Mouse (Mus musculus): ENCODE data around the gene Dph2. TPM values are rescaled to one million over a fixed set of nuclear protein-coding genes. Genes with fewer than 3 reads are reported as not detected.

Gene Dph2
- polyA plus RNA-seq, 1 experiment from 2014 or later = 23.6 TPM

GRCm38 (mm10) chr4:117918261-117918660, 26.4 kb upstream of the Dph2 start:
- WGBS = 69% methylated on average over 3 of the region's 3 CpGs
- H3K9me3 ChIP-seq = no peaks in the 10 kb centered on the region
- no peaks in the 10 kb centered on the region for H3K36me3 ChIP-seq

DNA sequence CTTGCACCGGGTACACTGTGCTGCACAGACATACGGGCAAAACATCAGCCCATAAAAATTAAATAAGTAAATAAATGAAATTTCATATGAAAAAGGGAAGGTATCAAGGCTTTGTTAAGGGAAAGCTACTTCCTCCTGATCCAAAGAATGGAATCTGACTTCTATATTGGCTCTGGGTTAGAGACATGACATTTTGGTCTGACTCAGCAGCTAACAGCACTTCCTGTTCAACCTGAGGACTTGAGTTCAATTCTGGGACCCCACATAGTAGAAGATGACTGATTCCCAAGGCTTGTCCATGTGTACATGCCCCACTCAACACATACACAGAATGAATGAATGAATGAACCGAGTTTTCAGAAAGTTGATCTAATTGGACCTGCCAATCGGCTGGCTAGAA, 26.0 kb upstream of the Dph2 start:
- Histone ChIP-seq H3K27ac (replicated peaks) (no peak overlapping the region), H3K27me3 (no peaks in the 10 kb centered on the region), H3K4me3 (no peak overlapping the region), H3K9me3 (no peaks in the 10 kb centered on the region), H3K36me3 (no peaks in the 10 kb centered on the region), H3K4me2 (no peak overlapping the region), H3K9ac (no peak overlapping the region), H3K4me1 (replicated peaks) (peaks cover 24% of the 10 kb centered on the region)
- 95% methylated on average over 4 of the region's 4 CpGs for WGBS
- no peak for ATAC-seq (ENCODE audit: low FRiP score, low read depth)

More at GRCm38 (mm10) chr4:117918261-117918660, 26.4 kb upstream of the Dph2 start:
- Histone ChIP-seq H3K27ac (replicated peaks) (no peak overlapping the region), H3K4me3 (no peak overlapping the region), H3K27me3 (no peaks in the 10 kb centered on the region), H3K4me2 (no peak overlapping the region), H3K4me1 (replicated peaks) (peaks cover 19% of the 10 kb centered on the region), H3K9ac (no peak overlapping the region)
- ATAC-seq (ENCODE audit: low FRiP score, low read depth) = no peak

- H3K4me3 ChIP-seq = no peak overlapping the region
- H3K36me3 ChIP-seq = no peaks in the 10 kb centered on the region
- no peaks in the 10 kb centered on the region for H3K27me3 ChIP-seq
- ATAC-seq (ENCODE audit: low FRiP score, low read depth) = no peak
- H3K9me3 ChIP-seq = no peaks in the 10 kb centered on the region
- H3K4me1 ChIP-seq (replicated peaks) = peaks cover 28% of the 10 kb centered on the region
- WGBS = 95% methylated on average over 4 of the region's 4 CpGs
- H3K9ac ChIP-seq = no peak overlapping the region
- no peak overlapping the region for H3K4me2 ChIP-seq
- H3K27ac ChIP-seq (replicated peaks) = no peak overlapping the region
These were observed 25.6 kb upstream of the Dph2 start for GRCm38 (mm10) chr4:117917402-117917801.

GRCm38 (mm10) chr4:117916386-117916785, 24.6 kb upstream of the Dph2 start:
- H3K27ac ChIP-seq (replicated peaks) = no peak overlapping the region
- ATAC-seq (ENCODE audit: low FRiP score, low read depth) = no peak
- no peak overlapping the region for H3K4me3 ChIP-seq
- H3K27me3 ChIP-seq = no peaks in the 10 kb centered on the region
- peaks cover 7% of the 10 kb centered on the region for H3K36me3 ChIP-seq
- no peak overlapping the region for H3K9ac ChIP-seq
- H3K4me1 ChIP-seq (replicated peaks) = peaks cover 38% of the 10 kb centered on the region
- peak overlapping the region; percentile 97; the same call in 1 of the 2 replicates for H3K4me2 ChIP-seq
- no peaks in the 10 kb centered on the region for H3K9me3 ChIP-seq
- 84% methylated on average over 5 of the region's 5 CpGs for WGBS

DNA sequence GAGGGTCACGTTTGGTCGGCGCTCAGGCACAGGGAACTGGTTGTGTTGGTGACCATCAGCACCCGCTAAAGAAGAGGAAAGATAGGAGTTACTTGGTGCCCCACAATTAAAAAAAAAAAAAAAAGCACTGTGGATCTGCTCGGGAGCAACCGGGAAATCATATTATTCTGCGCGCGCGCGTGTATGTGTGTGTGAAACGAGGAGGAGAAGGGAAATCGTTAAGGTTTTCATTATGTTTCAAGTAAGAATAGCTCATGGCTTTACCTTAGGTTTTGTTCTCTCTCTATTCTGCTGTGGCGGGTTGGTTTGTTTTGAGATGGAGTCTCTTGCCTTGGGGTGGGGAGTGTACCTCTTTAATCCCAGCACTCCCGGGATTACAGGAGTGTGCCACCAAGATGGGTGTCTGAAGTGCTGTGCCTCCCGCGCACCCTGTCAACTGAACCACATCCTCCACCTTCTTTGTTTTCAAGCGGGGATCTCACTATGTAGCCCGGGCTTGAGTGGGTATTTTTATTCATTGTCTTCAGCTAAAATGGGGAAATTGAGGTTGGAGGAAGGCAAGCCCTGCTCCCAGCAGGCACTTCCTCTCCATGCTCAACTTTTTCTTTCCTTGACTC, 23.8 kb upstream of the Dph2 start:
- Histone ChIP-seq H3K4me2 (peak overlapping the region; percentile 97), H3K9ac (peak overlapping the region; percentile 87), H3K27me3 (no peaks in the 10 kb centered on the region), H3K9me3 (no peaks in the 10 kb centered on the region), H3K27ac (replicated peaks) (peak overlapping the region; percentile 89), H3K36me3 (peaks cover 13% of the 10 kb centered on the region), H3K4me3 (peak overlapping the region; percentile 72), H3K4me1 (replicated peaks) (peaks cover 46% of the 10 kb centered on the region)
- no peak; the same call in 1 of the 2 replicates for ATAC-seq (ENCODE audit: low FRiP score, low read depth)
- 3% methylated on average over 19 of the region's 19 CpGs for WGBS

DNA sequence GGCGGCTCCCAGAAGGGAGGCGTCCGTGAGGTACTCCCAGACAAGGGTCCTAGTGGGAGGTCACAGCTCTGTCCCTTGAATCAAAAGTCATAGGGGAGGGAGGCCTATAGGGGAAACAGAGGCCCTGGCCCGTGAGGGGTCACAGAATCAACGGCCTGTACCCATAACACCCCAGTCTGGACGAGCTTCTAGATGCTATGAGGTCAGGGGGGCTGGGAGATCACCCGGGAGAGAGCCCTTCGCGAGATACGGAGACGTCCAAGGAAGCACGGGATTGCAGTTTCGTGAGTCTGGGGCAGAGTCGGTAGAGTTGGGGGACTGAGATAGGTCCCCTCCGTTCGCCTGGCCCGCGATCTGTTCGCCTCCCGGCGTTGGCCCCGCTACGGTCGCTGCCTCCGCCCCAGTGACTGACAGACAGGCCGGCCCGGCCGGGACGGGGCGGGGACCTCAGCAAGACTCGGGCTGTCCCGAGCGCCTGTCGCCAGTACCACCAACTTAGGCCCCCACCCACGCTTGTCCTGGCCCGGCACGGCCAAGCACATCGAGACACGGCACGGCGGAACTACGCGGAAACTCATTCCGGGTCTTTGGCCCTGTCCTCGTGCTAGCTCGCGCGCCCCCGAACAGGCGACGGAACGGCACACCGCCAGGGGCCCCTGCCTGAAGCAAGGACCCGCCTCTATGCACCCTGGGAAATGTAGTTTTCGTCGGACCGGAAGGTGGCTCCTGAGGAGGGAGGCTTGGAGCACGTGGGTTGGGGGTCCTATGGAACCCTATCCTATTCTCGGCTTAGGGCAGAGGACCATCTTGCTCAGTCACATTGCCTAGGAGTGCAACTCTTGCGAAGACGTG, 23.0 kb upstream of the Dph2 start, which contains the start of gene Ipo13:
Gene Ipo13 (minus strand): TSS at position 409 of the 852 bp plus-strand sequence.
- Histone ChIP-seq H3K36me3 (peaks cover 13% of the 10 kb centered on the region), H3K4me3 (peak within 1 kb of the TSS; percentile 72), H3K9me3 (no peaks in the 10 kb centered on the region), H3K27ac (replicated peaks) (peak within 1 kb of the TSS; percentile 89), H3K4me1 (replicated peaks) (peaks cover 54% of the 10 kb centered on the region), H3K27me3 (no peaks in the 10 kb centered on the region), H3K4me2 (peak within 1 kb of the TSS; percentile 97), H3K9ac (peak within 1 kb of the TSS; percentile 87)
- ATAC-seq (ENCODE audit: low FRiP score, low read depth) = peak; percentile 95
- under 1% methylated on average over 48 of the region's 61 CpGs for WGBS

DNA sequence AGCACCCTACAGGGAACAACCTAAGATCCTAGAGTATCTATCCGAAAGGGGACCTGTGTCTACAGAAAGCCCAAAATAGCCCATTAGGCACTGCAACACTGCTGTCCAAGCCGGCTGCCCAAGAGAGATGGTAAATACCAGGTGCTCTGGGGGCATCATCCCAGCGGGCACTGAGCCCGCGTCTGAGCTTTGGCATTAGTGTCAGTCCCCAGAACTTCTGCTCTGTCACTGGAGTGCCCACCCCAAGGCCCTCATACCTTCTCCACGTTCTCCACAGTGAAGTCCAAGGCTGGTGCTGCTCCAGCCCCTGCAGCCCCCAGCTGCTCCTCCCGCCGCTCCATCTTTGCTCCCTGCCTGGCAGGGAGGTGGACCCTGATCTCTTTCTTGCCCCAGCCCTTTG, 22.2 kb upstream of the Dph2 start:
- peak overlapping the region; percentile 97 for H3K4me2 ChIP-seq
- H3K27me3 ChIP-seq = no peaks in the 10 kb centered on the region
- WGBS = 11% methylated on average over 8 of the region's 8 CpGs
- H3K36me3 ChIP-seq = peaks cover 13% of the 10 kb centered on the region
- ATAC-seq (ENCODE audit: low FRiP score, low read depth) = peak; percentile 0; the same call in 1 of the 2 replicates
- no peaks in the 10 kb centered on the region for H3K9me3 ChIP-seq
- peak overlapping the region; percentile 72 for H3K4me3 ChIP-seq
- H3K27ac ChIP-seq (replicated peaks) = 0 out of 2 replicates have a peak overlapping the region, but pooled peaks have one; percentile 6
- peaks cover 62% of the 10 kb centered on the region for H3K4me1 ChIP-seq (replicated peaks)
- H3K9ac ChIP-seq = peak overlapping the region; percentile 87

GRCm38 (mm10) chr4:117913421-117913820, 21.6 kb upstream of the Dph2 start:
- peak overlapping the region; percentile 97 for H3K4me2 ChIP-seq
- H3K4me1 ChIP-seq (replicated peaks) = peaks cover 68% of the 10 kb centered on the region
- no peaks in the 10 kb centered on the region for H3K9me3 ChIP-seq
- H3K27ac ChIP-seq (replicated peaks) = no peak overlapping the region; the same call in 1 of the 2 replicates
- H3K4me3 ChIP-seq = peak overlapping the region; percentile 72
- H3K9ac ChIP-seq = peak overlapping the region; percentile 87
- ATAC-seq (ENCODE audit: low FRiP score, low read depth) = no peak
- peaks cover 13% of the 10 kb centered on the region for H3K36me3 ChIP-seq
- no peaks in the 10 kb centered on the region for H3K27me3 ChIP-seq
- WGBS = 38% methylated on average over 3 of the region's 3 CpGs

DNA sequence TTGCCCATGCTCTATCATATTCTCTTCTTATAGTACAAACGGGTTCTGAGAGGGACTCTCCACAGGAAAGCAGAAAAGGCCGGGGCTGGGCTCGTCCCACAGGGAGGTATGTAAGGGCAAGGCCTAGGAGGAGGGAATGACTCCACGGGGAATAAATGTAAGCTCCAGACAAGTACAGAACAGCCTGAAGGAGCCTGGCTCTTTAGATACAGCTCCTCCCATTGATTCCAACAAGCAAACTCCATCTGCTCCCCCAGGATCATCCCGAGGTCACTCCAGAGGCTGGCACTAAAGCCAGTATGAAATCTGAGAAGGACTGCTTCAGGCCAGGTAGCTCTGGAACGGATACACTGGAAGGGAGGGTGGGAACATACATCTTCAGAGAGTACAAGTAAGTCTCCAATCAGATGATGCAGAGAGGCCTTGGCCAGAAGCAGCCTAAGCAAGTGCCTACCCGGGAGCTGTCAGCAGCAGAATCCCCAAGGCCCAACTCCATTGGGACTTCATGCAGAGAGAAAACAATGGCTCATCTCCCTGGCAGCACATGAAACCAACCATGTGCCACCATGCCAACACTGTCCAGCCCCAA, 20.9 kb upstream of the Dph2 start:
- no peak for ATAC-seq (ENCODE audit: low FRiP score, low read depth)
- H3K27ac ChIP-seq (replicated peaks) = no peak overlapping the region
- H3K4me3 ChIP-seq = peak overlapping the region; percentile 72
- H3K9ac ChIP-seq = peak overlapping the region; percentile 87; the same call in 1 of the 2 replicates
- WGBS = 54% methylated on average over 7 of the region's 7 CpGs
- H3K4me2 ChIP-seq = peak overlapping the region; percentile 97
- H3K9me3 ChIP-seq = no peaks in the 10 kb centered on the region
- H3K36me3 ChIP-seq = peaks cover 13% of the 10 kb centered on the region
- no peaks in the 10 kb centered on the region for H3K27me3 ChIP-seq
- peaks cover 74% of the 10 kb centered on the region for H3K4me1 ChIP-seq (replicated peaks)

DNA sequence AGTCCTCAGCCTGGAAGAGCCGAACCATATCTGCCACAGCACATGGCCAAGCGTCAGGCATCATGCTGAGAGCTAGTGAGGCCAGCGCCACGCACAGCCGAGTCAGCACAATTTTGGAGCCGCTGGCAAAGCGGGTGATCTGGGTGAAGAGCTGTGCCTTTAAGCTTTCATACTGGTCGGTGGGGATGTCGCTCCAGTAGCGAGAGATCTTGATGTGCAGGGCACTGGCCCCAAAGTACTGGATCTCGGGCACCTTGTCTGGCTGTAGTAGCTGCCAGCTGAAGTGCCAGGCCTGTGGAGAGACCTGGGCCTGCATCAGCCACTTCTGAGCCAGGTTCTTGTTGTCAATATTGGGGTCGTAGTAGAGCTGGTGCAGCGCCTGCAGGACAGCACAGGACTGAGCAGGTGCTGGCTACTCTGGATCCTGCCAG, 20.3 kb upstream of the Dph2 start:
- no peak for ATAC-seq (ENCODE audit: low FRiP score, low read depth)
- Histone ChIP-seq H3K27ac (replicated peaks) (no peak overlapping the region), H3K36me3 (peaks cover 13% of the 10 kb centered on the region), H3K4me1 (replicated peaks) (peaks cover 77% of the 10 kb centered on the region), H3K4me2 (peak overlapping the region; percentile 97), H3K4me3 (no peak overlapping the region), H3K27me3 (no peaks in the 10 kb centered on the region), H3K9me3 (no peaks in the 10 kb centered on the region), H3K9ac (no peak overlapping the region)
- 81% methylated on average over 13 of the region's 13 CpGs for WGBS

- Histone ChIP-seq H3K27ac (replicated peaks) (peak overlapping the region; percentile 76), H3K4me1 (replicated peaks) (peaks cover 65% of the 10 kb centered on the region), H3K4me2 (peak overlapping the region; percentile 53), H3K4me3 (peak overlapping the region; percentile 2; the same call in 1 of the 2 replicates), H3K36me3 (peaks cover 19% of the 10 kb centered on the region), H3K9ac (no peak overlapping the region), H3K27me3 (no peaks in the 10 kb centered on the region), H3K9me3 (no peaks in the 10 kb centered on the region)
- peak; percentile 79 for ATAC-seq (ENCODE audit: low FRiP score, low read depth)
- 39% methylated on average over 8 of the region's 8 CpGs for WGBS
These were observed 17.1 kb upstream of the Dph2 start for GRCm38 (mm10) chr4:117908834-117909453.

Measured in hindbrain, embryonic 15.5 days (tissue).